Mouse (Mus musculus) heart, embryonic 15.5 days (tissue): Measurements from ENCODE around the gene Tbx5. TPM values are rescaled to one million over a fixed set of nuclear protein-coding genes. Genes with fewer than 3 reads are reported as not detected.

Experiments
- ATAC-seq: fragments of 200-750 bp; cut with Nextera tagmentation; replicated peaks from 2 replicates; pipeline ENCODE4 v1.8.0; 2017; ENCODE audit warnings: low read depth, moderate TSS enrichment; ENCODE audit not compliant: insufficient number of reproducible peaks, insufficient read depth, low FRiP score
- H3K27ac ChIP-seq: fragments of 300-500 bp; sonication (generic); 2 replicates; pipeline ENCODE4 v1.5.1; 2015; ENCODE audit warnings: mild to moderate bottlenecking, inconsistent platforms
- H3K27me3 ChIP-seq: fragments of 300-500 bp; sonication (generic); 2 replicates; pipeline ENCODE4 v1.6.1; 2015; ENCODE audit warnings: inconsistent platforms
- H3K36me3 ChIP-seq: fragments of 300-500 bp; sonication (generic); 2 replicates; pipeline ENCODE4 v1.6.1; 2015; ENCODE audit warnings: mild to moderate bottlenecking, inconsistent platforms
- H3K4me1 ChIP-seq: fragments of 300-500 bp; sonication (generic); replicated peaks from 2 replicates; pipeline ENCODE4 v1.6.1; 2015; ENCODE audit warnings: inconsistent platforms
- H3K4me2 ChIP-seq: fragments of 300-500 bp; sonication (generic); 2 replicates; pipeline ENCODE4 v1.6.1; 2015; ENCODE audit warnings: inconsistent platforms, mild to moderate bottlenecking, moderate library complexity
- H3K4me3 ChIP-seq: fragments of 300-500 bp; sonication (generic); 2 replicates; pipeline ENCODE4 v1.5.1; 2015; ENCODE audit warnings: mild to moderate bottlenecking, inconsistent platforms
- H3K9ac ChIP-seq: fragments of 300-500 bp; sonication (generic); 2 replicates; pipeline ENCODE4 v1.6.1; 2015; ENCODE audit warnings: mild to moderate bottlenecking, inconsistent platforms
- H3K9me3 ChIP-seq: fragments of 300-500 bp; sonication (generic); replicated peaks from 2 replicates; pipeline ENCODE4 v1.6.1; 2016; ENCODE audit warnings: inconsistent platforms
- WGBS: fragments of 180-500 bp; shearing (Covaris S2); methylation state at CpG from one replicate; pipeline ENCODE4 v1.1.7; 2015; ENCODE audit warnings: mixed read lengths; 5-methylcytosine and 5-hydroxymethylcytosine counted together
- polyA plus RNA-seq: library from polyadenylated mRNA; unstranded; fragments of >200 nt; fragmentation: Nextera tagmentation; extraction: Ambion mirVana; gene quantifications from 2 replicates; pipeline ENCODE4 v1.2.1, GENCODE M21; 2015

The Tbx5 gene
- polyA plus RNA-seq: 30.1 and 33.8 TPM in 2 replicates

GRCm38 (mm10) chr5:119832479-119832796 is at the start of gene Tbx5:
Gene Tbx5, plus strand, starts transcription at chr5:119832668.
- Histone ChIP-seq H3K4me1 (peaks cover 13% of the 10 kb centered on the region), H3K27me3 (peaks cover 12% of the 10 kb centered on the region; the same call in 1 of the 2 replicates), H3K9me3 (no peaks in the 10 kb centered on the region), H3K27ac (peak within 1 kb of the TSS; percentile 91), H3K4me3 (peak within 1 kb of the TSS; percentile 60), H3K4me2 (peak within 1 kb of the TSS; percentile 73), H3K9ac (peak within 1 kb of the TSS; percentile 68), H3K36me3 (no peaks in the 10 kb centered on the region)
- ATAC-seq: no peak
- 16% methylated on average over 16 of the region's 16 CpGs for WGBS

- H3K9ac ChIP-seq: no peak overlapping the region
- no peak overlapping the region for H3K4me2 ChIP-seq
- WGBS: 89% methylated on average over 7 of the region's 7 CpGs
- H3K4me1 ChIP-seq: no peaks in the 10 kb centered on the region
- H3K27me3 ChIP-seq: no peaks in the 10 kb centered on the region; the same call in 1 of the 2 replicates
- H3K4me3 ChIP-seq: no peak overlapping the region
- no peak overlapping the region for H3K27ac ChIP-seq
- H3K36me3 ChIP-seq: no peaks in the 10 kb centered on the region
- no peak for ATAC-seq
- no peaks in the 10 kb centered on the region for H3K9me3 ChIP-seq
These were observed 46.5 kb upstream of the Tbx5 start for GRCm38 (mm10) chr5:119785959-119786358.

GRCm38 (mm10) chr5:119791664-119792063 is 40.8 kb upstream of the Tbx5 start:
- 0 out of 2 replicates have a peak, but pooled peaks cover 2% of the 10 kb centered on the region for H3K4me1 ChIP-seq
- H3K36me3 ChIP-seq: no peaks in the 10 kb centered on the region
- H3K9ac ChIP-seq: no peak overlapping the region
- H3K27me3 ChIP-seq: peaks cover 41% of the 10 kb centered on the region
- H3K4me3 ChIP-seq: no peak overlapping the region
- ATAC-seq: no peak
- H3K4me2 ChIP-seq: no peak overlapping the region
- H3K9me3 ChIP-seq: no peaks in the 10 kb centered on the region
- 55% methylated on average over 5 of the region's 5 CpGs for WGBS
- no peak overlapping the region for H3K27ac ChIP-seq

- WGBS: 5% methylated on average over 4 of the region's 4 CpGs
- Histone ChIP-seq H3K27me3 (peaks cover 64% of the 10 kb centered on the region), H3K9me3 (no peaks in the 10 kb centered on the region), H3K4me3 (no peak overlapping the region), H3K9ac (no peak overlapping the region), H3K4me2 (no peak overlapping the region), H3K27ac (peak overlapping the region; percentile 66), H3K36me3 (no peaks in the 10 kb centered on the region), H3K4me1 (peaks cover 7% of the 10 kb centered on the region; the same call in 1 of the 2 replicates)
- peak; percentile 60 for ATAC-seq
These were observed 38.5 kb upstream of the Tbx5 start for GRCm38 (mm10) chr5:119793972-119794371.

GRCm38 (mm10) chr5:119795376-119795775 is 37.1 kb upstream of the Tbx5 start:
- peak overlapping the region; percentile 63 for H3K27ac ChIP-seq
- H3K27me3 ChIP-seq: peaks cover 78% of the 10 kb centered on the region
- no peak overlapping the region for H3K4me2 ChIP-seq
- ATAC-seq: no peak
- no peaks in the 10 kb centered on the region for H3K36me3 ChIP-seq
- peaks cover 15% of the 10 kb centered on the region; the same call in 1 of the 2 replicates for H3K4me1 ChIP-seq
- no peak overlapping the region for H3K4me3 ChIP-seq
- H3K9me3 ChIP-seq: no peaks in the 10 kb centered on the region
- H3K9ac ChIP-seq: no peak overlapping the region
- WGBS: 27% methylated on average over 6 of the region's 6 CpGs

- Histone ChIP-seq H3K4me1 (peaks cover 18% of the 10 kb centered on the region; the same call in 1 of the 2 replicates), H3K36me3 (no peaks in the 10 kb centered on the region), H3K27me3 (peaks cover 82% of the 10 kb centered on the region), H3K4me2 (no peak overlapping the region), H3K9me3 (no peaks in the 10 kb centered on the region), H3K9ac (no peak overlapping the region), H3K27ac (peak overlapping the region; percentile 63), H3K4me3 (no peak overlapping the region)
- 41% methylated on average over 3 of the region's 3 CpGs for WGBS
- ATAC-seq: no peak
These were observed 36.7 kb upstream of the Tbx5 start for GRCm38 (mm10) chr5:119795777-119796176.

GRCm38 (mm10) chr5:119796443-119797160 is 35.9 kb upstream of the Tbx5 start:
- ATAC-seq: peak; percentile 58; the same call in 1 of the 2 replicates
- Histone ChIP-seq H3K4me2 (peak overlapping the region; percentile 9; the same call in 1 of the 2 replicates), H3K27me3 (peaks cover 85% of the 10 kb centered on the region), H3K27ac (peak overlapping the region; percentile 63), H3K9ac (0 out of 2 replicates have a peak overlapping the region, but pooled peaks have one; percentile 41), H3K4me3 (peak overlapping the region; percentile 40), H3K36me3 (no peaks in the 10 kb centered on the region), H3K4me1 (peaks cover 18% of the 10 kb centered on the region; the same call in 1 of the 2 replicates), H3K9me3 (no peaks in the 10 kb centered on the region)
- 5% methylated on average over 33 of the region's 33 CpGs for WGBS

GRCm38 (mm10) chr5:119797580-119798150 is 34.8 kb upstream of the Tbx5 start:
- H3K27ac ChIP-seq: peak overlapping the region; percentile 53
- WGBS: 10% methylated on average over 26 of the region's 26 CpGs

GRCm38 (mm10) chr5:119798261-119798660 is 34.2 kb upstream of the Tbx5 start:
- H3K9ac ChIP-seq: 0 out of 2 replicates have a peak overlapping the region, but pooled peaks have one; percentile 4

More at GRCm38 (mm10) chr5:119797580-119798150, 34.8 kb upstream of the Tbx5 start:
- peak overlapping the region; percentile 53 for H3K4me2 ChIP-seq
- no peak for ATAC-seq
- peaks cover 16% of the 10 kb centered on the region; the same call in 1 of the 2 replicates for H3K4me1 ChIP-seq
- peak overlapping the region; percentile 41; the same call in 1 of the 2 replicates for H3K9ac ChIP-seq
- H3K4me3 ChIP-seq: peak overlapping the region; percentile 40
- no peaks in the 10 kb centered on the region for H3K9me3 ChIP-seq
- peaks cover 89% of the 10 kb centered on the region for H3K27me3 ChIP-seq
- no peaks in the 10 kb centered on the region for H3K36me3 ChIP-seq

GRCm38 (mm10) chr5:119798713-119799418 is 33.6 kb upstream of the Tbx5 start:
- peak overlapping the region; percentile 40; the same call in 1 of the 2 replicates for H3K4me3 ChIP-seq
- no peaks in the 10 kb centered on the region for H3K36me3 ChIP-seq
- peaks cover 20% of the 10 kb centered on the region; the same call in 1 of the 2 replicates for H3K4me1 ChIP-seq
- WGBS: 24% methylated on average over 5 of the region's 5 CpGs
- ATAC-seq: no peak
- peak overlapping the region; percentile 35 for H3K4me2 ChIP-seq
- peak overlapping the region; percentile 53 for H3K27ac ChIP-seq
- 0 out of 2 replicates have a peak overlapping the region, but pooled peaks have one; percentile 4 for H3K9ac ChIP-seq
- H3K9me3 ChIP-seq: no peaks in the 10 kb centered on the region
- H3K27me3 ChIP-seq: peaks cover 98% of the 10 kb centered on the region

More at GRCm38 (mm10) chr5:119798261-119798660, 34.2 kb upstream of the Tbx5 start:
- H3K36me3 ChIP-seq: no peaks in the 10 kb centered on the region
- H3K9me3 ChIP-seq: no peaks in the 10 kb centered on the region
- H3K27ac ChIP-seq: peak overlapping the region; percentile 53
- H3K4me1 ChIP-seq: peaks cover 16% of the 10 kb centered on the region; the same call in 1 of the 2 replicates
- peaks cover 95% of the 10 kb centered on the region for H3K27me3 ChIP-seq
- H3K4me3 ChIP-seq: peak overlapping the region; percentile 40
- 40% methylated on average over 4 of the region's 4 CpGs for WGBS
- ATAC-seq: no peak
- peak overlapping the region; percentile 53; the same call in 1 of the 2 replicates for H3K4me2 ChIP-seq
